Mouse (Mus musculus): ENCODE measurements around the gene Smurf1.
A peak's percentile ranks its signal among the peaks of the same experiment; 100 is the strongest.

The Smurf1 gene

DNA sequence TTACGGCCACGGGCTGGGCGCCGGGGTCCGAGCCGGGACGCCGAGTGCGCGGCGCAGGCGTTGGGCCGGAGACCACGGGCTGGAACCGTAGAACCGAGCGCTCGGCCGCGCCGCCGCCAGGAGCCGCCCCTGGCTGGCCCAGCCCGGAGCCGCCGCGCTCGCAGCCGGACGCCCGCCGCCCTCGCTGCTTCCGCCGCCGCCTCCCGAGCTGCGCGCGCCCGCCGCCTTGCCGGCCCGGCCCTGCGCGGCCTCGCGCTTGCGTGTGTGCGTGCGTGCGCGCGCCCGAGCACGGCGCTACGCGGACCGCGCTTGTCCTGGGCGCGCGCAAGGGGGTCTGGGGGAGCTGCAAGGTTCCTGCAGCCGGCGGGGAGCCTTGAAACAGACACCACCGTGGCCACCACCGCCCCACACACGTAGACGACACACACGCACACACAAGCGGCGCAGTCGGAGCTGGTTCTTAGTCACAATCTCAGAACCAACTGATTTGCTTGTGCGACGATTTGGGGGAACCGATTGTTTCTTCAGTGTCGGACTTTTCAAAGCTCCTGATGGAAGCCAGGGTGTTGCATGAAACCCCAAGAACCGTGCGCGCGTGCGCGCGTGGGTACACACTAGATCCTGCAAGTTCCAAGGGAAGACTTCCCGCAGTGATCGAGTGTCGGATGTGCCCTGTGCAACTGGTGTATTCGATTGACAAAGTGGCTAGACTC lies at the start of gene Smurf1:
Gene Smurf1, minus strand, starts transcription at position 209 of the 713 bp plus-strand sequence.
- peak; percentile 79 for DNase-seq

DNA sequence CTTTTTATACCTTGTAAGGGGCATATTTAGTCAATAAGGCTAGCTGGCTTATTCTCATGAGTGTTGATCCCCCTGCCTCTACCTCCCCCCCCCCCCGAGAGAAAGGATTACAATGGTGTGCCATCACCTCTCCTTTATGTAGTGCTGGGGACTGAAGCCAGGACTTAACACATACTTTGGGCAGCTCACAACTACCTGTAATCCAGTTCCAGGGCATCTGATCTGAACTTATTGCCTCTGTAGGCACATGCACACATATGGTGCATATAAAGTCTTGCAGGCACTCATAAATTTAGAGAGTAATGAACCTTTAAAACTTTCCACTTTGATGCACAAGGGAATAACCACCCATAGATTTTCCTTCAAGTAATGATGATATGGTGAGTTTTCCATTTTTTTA lies 48.6 kb upstream of the Smurf1 start:
- DNase-seq, result no peak

DNA sequence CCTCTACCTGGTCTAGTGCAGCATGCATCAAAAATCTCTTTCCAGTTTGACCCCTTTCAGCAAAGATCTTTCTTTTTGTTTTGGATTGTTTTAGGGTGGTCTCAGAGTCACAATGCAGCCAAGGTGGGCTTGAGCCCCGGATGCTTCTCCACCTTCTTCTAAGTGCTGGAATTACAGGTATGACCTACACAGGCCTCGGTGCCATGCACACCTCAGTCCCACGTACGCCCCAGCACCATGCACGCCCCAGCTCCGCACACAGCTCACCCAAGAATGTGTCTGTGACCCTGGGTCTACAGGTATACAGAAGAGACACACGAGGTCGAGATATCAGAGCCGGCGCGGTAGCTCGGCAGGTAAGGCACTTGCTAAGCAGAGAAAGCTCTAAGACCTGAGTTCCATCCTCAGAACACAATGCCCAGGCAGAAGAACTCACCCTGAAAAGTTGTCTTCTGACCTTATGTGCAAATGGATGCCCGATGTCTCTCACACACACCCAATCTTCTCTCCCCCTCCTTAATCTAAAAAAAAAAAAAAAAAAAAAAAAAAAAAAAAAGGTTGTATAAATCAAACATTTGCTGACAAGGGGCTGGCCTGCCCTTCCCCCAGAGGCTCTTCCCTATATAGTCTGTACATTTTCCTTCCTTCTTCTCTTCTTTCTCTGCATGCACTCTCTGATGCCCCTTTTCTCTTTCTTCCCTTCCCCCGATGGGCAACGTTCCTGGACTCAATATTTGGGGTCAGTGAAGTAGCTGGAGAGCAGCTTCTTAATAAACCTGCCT lies 43.4 kb upstream of the Smurf1 start:
- no peak for DNase-seq

DNA sequence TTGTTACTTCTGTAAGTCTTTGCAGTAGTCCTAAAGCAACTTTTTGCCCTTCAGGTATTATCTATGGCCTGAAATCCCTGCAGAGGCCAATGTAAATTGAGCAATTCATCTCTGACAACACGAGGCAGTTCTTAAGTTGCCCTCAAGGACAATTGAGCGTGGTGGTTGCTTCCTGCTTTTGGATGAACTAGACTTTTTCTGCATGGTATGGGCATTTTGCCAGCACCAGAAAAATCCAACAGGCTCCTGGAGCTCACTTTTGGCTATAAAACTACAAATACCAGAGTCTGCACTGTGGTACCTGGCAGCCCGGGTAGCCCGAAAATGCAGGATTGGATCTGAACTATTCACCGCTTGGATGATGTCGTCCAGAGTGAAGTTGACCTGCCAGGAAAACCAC lies 39.9 kb upstream of the Smurf1 start:
- DNase-seq, result no peak

DNA sequence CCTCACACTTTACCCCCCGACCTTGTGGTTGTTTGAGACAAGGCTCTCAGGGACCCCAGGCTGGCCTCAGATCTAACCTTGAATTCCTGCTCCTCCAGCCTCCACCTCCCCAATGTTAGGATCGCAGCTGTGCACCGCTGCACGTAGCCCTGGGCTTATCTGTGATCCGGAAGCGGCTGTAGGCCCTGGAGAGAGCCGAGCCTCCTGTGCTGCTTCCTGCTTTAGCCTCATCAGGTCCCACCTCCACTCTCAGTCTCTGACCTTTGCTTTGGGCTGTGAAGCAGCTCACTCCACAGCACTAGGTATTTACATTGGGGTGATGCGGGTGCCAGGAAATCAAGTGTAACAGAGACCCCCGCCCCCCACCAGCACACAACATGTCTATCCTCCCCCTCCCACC lies 38.8 kb upstream of the Smurf1 start:
- no peak for DNase-seq

DNA sequence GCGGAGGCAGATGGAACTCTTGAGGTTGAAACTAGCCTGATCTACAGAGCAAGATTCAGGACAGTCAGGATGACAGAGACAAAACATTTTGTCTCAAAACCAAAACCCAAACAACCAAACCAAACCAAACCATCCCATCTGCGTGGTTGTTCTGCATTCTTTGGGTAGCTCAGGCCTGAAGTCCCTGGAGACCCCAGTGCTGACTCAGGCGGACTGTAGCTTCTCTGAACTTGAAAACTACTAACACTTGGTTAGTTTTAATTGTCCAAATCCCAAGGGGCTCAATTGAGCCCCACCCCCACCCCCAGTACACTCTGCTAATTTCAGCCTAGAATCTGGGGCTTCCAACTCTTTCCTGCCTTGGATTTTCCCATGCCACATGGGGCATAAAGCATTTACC lies 37.7 kb upstream of the Smurf1 start:
- DNase-seq, result no peak

DNA sequence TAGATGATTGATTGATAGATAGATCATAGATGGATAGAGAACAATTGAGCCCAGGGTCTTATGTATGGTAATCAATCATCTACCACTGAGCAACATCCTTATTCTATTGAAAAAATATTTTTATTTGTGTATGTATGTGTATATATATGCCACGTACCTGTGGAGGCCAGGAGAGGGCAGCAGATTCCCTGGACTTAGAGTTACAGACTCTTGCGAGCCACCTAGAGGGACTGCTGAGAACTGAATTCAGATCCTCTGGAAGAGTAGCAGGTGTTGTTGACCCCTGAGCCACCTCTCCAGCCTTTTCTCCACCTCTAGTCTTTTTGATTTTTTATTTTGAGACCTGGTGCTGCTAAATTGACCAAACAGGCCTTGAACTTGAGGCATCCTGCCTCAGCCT lies 32.8 kb upstream of the Smurf1 start:
- DNase-seq, result no peak

DNA sequence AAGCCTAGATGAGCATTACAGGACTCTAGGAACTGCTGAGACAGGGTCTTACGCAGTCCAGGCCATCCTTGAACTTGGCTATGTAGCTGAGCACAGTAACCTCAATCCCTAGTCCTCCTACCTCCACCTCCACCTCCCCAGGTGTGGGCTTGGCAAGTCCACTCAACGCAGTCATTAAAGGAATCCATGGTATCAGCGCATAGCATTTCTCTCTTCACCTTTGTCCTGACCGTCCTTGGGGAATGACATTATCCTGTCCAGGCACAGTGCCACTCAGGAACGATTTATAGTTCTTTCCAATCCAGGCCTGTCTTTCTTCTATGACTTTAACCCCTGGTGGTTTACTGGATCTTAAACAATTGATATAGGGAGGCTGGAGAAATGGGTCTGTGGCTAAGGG lies 24.8 kb upstream of the Smurf1 start:
- DNase-seq, result no peak

DNA sequence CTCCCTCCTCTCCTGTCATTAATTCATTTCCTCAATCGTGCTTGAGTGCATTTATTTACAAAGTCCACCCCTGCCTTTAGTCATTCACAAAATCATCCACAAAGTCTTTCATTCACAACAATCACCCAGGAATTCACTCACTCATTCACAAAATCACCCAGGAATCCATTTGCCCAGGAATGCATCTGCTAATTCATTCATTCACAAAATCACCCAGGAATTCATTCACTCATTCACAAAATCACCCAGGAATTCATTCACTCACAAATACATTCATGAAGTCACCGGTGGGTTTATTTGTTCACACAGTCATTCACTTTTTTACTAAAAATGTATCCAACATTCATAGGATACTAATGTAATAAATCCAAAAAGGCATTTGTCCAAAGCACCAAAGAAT lies 24.4 kb upstream of the Smurf1 start:
- no peak for DNase-seq

DNA sequence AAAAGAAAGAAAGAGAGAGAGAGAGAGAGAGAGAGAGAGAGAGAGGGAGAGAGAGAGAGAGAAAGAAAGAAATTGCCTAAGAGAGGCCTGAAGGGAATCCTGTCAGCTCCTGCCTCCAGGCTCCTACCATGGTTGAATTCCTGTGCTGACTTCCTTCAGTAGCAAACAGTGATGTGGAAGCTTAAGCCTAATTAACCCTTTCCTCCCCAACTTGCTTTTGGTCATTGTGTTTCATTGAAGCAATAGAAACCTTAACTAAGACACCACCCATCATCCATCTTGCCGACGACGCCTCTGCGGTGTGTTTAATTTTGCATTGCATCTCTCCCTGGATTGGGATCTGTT lies 23.4 kb upstream of the Smurf1 start:
- no peak for DNase-seq

DNA sequence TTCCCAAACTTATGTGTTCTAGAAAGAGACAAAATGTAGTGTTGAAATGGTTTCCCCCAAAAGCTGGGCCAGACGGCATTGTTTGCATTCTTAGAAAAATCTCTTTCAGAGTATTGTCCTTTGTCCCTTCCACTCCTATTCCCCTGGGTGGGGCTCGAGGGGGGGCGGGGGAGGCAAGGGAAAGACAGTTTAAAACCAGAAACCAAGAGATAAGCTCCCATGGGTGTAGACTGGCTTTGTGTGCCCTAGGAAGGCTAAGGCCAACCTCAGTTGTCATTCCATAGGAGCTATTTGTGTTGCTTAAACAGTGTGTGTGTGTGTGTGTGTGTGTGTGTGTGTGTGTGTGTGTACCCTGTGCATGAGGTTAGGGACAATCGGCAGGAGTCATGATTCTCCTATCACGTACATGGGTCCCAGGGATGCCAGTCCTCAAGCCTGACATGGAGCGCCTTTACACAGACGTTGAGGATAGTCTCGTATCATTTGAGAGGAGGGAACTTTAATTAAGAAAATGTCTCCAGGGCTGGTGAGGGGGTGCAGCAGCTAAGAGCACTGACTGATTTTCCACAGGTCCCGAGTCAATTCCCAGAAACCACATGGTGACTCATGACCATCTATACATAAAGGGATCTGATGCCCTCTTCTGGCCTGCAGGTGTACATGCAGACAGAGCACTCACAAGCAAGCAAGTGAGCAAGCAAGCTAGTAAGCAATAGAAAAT lies 22.9 kb upstream of the Smurf1 start:
- DNase-seq, result peak; percentile 39

DNA sequence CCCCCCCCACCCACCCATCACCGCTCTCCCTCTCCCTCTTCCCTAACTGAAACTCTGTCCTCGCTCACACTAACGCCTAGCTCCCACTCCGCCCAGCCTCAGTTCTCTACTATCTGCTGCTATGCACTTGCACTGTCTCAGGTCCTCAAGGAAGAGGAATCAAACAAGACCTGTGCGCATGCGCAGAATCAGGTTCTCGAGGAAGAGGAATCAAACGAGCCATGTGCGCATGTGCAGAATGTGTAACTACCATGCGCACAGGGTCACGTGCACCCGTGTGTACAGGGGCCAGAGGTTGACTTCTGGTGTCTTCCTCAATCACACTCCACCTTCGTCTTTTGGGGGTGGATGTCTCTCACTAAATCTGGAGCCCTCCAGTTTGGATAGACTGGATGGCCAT lies 21.9 kb upstream of the Smurf1 start:
- DNase-seq, result no peak

DNA sequence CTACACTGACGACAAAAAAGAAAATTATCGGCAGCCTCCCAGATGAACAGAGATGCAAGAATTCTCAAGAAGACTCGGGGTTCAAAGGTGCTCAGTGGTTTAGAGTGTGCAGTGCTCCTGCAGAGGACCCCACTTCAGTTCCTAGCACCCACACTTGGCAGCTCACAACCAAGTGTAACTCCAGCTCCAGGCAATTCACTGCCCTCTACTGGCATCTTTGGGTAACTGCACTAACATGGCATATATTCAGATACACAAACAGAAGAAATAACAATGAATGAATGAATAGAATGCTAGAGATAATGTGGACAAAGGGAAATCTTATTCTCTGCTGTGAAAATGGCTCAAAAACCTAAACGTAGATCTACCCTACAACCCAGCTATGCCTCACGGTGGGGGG lies 19.2 kb upstream of the Smurf1 start:
- no peak for DNase-seq

DNA sequence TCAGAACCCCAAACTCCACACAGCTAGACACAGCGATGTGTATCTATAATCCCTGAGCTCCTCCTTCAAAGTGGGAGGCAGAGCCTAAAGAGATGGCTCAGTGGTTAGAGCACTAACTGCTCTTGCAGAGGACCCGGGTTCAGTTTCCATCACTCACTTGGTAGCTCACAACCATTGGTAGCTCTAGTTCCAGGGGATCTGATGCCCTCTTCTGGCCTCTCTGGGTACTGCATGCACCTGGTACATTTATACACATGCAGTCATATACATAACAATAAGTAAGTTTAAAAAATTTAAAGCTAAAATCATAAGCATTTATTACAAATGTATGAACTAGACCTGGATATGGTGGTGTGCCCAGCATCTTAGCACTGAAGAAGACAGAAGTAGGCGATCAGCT lies 17.6 kb upstream of the Smurf1 start:
- no peak for DNase-seq

DNA sequence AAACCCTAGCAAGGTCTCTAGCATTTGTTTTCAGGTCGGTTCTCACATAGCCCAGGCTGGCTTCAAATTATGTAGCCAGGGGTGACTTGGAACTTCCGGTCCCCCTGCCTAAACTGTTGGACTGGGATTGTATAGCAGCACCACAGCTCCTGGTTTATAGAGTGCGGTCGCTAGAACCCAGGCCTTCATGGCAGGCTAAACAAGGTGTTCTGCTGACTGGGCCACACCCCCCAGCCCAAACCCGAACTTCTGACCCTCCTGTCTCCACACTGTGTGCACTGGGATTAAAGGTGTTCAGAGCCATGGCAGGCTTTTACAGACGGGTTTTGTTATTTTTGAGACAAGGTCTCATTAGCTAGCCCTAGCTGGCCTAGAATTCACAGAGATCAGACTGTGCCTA lies 13.5 kb upstream of the Smurf1 start:
- no peak for DNase-seq

DNA sequence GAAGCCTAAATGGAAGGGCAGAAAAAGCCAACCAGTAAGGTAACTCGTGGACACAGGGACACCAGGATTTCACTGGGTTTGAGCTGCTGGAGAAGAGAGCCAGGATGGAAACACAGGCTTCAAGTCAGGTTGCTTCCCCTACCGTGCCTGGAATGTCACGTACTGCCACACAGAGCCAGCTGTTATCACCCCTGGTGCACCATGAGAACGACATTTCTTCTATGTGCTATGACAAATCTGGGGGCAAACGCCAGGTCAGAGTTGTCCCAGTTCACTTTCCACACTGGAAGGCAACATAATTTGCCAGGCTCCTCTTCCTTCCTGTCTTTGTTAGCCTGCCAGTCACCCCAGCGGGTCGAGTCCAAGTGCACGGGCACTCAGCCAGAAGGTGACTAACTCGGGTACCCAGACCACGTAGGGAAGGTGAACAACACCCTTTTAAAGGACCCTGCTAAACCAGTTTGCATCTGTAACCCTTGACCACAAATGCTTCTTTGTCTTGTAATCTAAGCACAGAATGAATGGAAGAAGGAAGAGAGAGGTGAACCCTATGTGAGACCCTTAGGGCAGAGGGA lies 13.0 kb upstream of the Smurf1 start:
- DNase-seq, result no peak

DNA sequence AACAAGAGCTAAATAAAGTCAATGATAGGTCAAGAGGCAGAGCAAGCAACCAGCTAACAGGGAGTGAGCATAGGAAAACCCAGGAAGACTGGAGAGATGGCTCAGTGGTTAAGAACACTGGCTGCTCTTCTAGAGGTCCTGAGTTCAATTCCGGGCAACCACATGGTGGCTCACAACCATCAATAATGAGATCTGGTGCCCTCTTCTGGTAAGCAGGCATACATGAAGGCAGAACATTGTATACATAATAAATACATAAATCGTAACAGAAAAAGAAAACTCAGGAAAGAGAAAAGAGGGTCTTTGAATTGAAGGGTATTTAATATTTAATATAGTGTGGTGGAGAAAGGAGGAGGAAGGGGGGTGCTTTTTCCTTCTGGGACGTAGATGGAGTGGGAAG lies 5.6 kb upstream of the Smurf1 start:
- DNase-seq, result no peak

DNA sequence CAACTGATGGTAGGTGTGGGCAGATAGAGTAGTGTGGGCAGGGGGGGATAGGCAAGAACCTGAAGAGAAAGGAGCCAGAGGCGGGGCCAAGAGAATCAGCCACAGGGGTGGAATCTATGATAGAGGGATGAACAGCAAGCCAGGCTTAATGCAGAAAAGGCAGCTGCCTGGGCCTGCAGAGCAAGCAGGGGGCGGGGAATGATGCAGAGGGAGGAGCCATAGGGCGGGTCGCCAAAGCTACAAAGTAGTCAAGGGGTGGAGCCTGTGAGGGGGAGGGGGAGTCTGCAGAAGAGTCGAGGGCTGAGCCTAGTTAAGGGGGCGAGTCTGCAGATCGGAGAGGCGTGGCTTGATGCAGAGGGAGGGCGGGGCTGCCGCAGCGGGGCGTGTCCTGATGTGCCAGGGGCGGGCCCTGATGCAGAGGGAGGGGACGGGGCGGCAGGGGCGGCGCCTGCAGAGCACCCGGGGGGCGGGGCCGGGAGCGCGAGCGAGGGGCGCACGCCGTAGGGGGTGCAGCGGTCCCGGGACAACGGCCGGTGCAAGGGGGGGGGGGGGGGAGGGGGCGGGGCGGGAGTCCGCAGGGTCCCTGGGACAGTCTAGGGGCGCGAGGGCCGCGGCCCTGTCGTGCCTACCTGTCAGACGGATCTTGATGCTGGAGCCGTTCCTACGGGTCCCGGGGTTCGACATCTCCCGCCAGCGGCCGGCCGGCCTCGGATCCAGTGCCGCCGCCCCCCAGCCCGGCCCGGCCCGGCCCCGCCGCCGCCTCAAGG lies 592 bp downstream of the Smurf1 start:
- DNase-seq, result peak; percentile 76

DNA sequence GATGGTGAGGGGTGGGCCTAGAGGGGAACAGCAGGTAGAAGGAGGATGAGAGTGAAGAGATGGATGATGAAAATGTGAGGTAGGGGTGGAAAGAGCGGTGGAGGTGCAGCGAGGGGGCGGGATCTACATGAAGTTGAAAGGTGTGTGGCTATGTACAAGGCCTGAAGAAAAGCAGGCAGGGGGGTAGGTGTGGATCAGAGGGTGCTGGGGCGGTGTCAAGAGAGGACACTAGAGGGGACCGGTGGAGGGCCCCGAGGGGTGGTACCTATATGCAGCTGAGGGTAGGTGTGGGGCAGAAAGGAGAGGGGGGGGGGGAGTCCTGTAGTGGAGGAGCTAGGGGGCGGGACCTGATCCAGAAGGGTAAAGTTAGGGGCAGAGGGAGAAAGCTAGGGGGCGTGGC lies 1.2 kb downstream of the Smurf1 start:
- peak; percentile 25 for DNase-seq

DNA sequence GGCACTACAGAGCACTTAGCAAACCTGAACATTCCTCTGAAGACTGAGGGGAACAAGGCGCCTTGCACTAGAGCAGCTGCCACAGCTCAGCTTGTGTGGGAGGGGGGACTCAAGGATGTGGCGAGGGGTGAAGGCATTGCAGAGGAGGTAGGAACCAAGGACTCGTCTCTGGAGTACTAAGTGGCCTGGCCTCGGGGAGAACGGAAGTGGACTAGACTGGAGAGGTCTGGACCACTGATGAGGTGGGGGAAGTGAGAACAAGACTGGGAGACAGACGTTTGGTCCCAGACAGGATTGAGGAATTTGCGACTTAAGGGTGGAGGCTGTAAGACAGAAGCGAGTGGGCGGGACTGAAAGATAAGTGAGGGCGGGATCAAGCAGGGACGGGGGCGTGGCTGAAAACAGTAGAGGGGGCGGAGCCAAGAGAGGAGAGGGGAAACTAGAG lies 1.8 kb downstream of the Smurf1 start:
- DNase-seq, result peak; percentile 44

DNA sequence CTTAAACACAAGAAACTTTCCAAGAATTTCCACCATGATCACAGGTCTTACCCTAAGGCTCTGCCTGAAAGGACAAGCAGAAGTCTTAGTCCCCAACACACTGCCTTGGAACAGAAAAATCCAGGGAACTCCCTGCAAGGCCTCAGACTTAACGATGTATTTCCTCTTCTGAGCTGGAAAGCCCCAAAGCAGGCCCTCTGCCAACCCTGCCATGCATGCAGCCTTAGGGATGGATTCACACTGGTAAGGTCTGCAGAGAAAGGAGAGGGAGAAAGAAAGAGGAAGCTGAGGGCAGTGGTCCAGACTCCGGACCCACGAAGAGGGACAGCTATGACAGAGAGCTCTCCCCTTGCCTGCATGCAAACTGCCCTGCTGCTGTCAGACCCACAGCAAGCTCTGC lies 2.2 kb downstream of the Smurf1 start:
- DNase-seq, result peak; percentile 26

DNA sequence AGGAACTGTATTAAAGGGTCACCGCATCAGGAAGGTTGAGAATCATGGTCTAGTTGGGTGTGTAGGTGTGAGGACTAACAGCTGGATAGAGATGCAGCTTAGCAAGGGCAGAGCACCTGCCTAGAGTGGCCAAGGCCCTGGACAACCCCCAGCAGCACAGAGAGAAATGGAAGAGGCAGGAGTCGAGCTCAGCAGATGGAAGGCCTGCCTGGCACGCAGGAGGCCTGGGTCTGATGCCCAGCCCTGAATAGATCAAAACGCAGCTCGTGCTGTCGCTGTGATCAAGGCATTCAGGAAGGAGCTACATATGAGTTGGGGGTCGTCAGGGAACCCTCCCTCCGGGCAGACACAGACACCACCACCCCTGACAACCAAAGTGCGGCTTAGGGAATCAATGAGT lies 7.4 kb downstream of the Smurf1 start:
- DNase-seq, result no peak

DNA sequence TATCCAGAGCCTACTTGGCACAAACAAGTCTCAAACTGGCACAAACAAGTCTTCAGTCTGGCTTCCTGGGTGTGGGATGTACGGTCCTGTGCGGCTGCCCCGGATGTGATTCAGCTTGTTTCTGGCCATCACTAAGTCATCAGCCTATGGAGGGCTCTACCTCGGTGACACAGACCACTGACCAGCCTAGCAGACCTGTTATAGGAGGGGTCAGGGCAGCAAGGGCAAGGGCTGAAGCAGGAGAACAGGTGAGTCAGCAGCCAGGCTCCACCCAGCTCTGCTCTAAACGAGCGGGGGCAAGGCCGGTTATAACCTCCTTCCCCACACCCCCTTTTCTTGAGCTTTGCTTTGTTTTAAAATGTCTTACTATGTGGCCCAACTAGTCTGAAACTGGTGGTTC lies 11.2 kb downstream of the Smurf1 start:
- DNase-seq, result no peak

All from cerebellum, adult 8-10 months (tissue).